Mouse (Mus musculus) bone marrow macrophage, adult 2 months (primary cell): ENCODE measurements around the gene Pls1.

ENCODE experiments used
- CTCF ChIP-seq: IDR thresholded peaks from 2 replicates; pipeline ENCODE4 v1.5.1; 2012; ENCODE audit warnings: low read depth, mild to moderate bottlenecking, low read length, moderate library complexity
- POLR2A ChIP-seq: IDR thresholded peaks from 2 replicates; pipeline ENCODE4 v1.6.1; 2012; ENCODE audit warnings: mild to moderate bottlenecking, low read depth, low read length, borderline replicate concordance

DNA sequence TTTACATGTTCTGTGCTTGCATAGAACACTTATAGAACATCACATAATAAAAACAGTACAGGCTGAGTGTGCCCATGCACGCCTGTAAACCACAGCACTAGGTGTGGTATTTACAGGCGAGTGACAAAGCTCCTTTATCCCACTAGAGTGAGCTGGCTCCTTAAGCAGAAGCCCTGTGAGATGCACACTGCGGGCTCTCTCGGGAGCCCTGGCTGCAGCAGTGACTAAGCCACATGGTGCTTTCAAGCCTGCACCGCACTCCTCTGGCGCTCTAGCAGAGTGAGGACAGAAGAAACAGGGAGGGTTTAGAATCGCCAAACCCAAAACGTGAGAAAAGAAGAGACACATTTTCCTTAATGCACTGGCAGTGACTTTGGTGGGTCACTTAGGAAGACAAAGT lies 132.5 kb downstream of the Pls1 start:
- TF ChIP-seq POLR2A (no peak), CTCF (no peak)
